Mouse (Mus musculus): Measurements from ENCODE around the gene Zpbp2. TPM values are rescaled to one million over a fixed set of nuclear protein-coding genes. Genes with fewer than 3 reads are reported as not detected.
A peak's percentile ranks its signal among the peaks of the same experiment; 100 is the strongest.
"Not testable (repeated sequence)": the region's sequence is repeated elsewhere in the genome, so short reads cannot be mapped to it uniquely, and the experiment has no call there.

The Zpbp2 gene
- polyA plus RNA-seq, 1 experiment: not detected

DNA sequence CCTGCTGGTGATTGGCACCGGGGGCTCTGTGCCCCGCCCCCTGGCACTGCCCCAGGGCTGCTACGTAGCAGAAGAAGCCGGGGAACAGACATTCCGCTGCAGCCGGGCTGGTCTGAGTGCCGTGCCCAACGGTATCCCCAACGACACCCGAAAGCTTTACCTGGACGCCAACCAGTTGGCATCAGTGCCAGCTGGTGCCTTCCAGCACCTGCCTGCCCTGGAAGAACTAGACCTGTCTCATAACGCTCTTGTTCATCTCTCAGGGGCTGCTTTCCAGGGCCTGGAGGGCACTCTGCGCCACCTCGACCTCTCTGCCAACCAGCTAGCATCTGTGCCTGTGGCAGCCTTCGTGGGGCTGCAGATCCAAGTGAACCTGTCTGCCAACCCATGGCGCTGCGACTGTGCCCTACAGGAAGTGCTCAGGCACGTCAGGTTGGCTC, 48.0 kb downstream of the Zpbp2 start:
- H3K4me1 ChIP-seq (ENCODE audit: control insufficient read depth, insufficient read depth, insufficient read length, low read length): peaks cover 7% of the 10 kb centered on the region
- TF ChIP-seq CTCF (IDR thresholded peaks at IDR 0.05; ENCODE audit: extremely low read depth, insufficient read length, insufficient replicate concordance, low read depth, low read length) (no peak), POLR2A (IDR thresholded peaks at IDR 0.05; ENCODE audit: low read depth, low read length) (no peak)
- H3K27ac ChIP-seq (ENCODE audit: insufficient read depth, low read depth, low read length): no peak overlapping the region
- H3K27me3 ChIP-seq (ENCODE audit: control insufficient read depth, insufficient read depth, low read length): peaks cover 11% of the 10 kb centered on the region
- no peak overlapping the region for H3K4me3 ChIP-seq (ENCODE audit: low read depth, low read length)
- WGBS: 43% methylated on average over 18 of the region's 18 CpGs
- no peaks in the 10 kb centered on the region for H3K36me3 ChIP-seq (ENCODE audit: control insufficient read depth, insufficient read depth, low read length)

DNA sequence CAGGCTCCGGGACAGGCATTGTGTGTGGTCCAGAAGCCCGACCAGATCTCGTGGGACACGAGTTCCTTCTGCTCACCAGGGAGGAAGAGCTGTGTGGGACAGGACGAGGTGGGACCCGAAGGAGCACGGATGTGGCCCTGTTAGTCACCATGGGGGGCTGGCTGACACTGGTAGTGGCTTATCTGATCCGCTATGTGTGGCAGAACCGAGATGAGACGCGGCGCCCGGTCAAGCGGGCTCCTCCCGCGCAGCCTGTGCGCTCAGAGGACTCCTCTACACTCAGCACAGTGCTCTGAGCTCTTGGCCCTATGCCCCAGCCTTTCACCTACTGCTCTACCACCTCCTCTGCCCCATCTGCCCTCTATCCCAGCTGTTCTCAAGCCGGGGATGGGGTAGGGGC, 48.4 kb downstream of the Zpbp2 start:
- Histone ChIP-seq H3K27me3 (ENCODE audit: control insufficient read depth, insufficient read depth, low read length) (peaks cover 11% of the 10 kb centered on the region), H3K27ac (ENCODE audit: insufficient read depth, low read depth, low read length) (no peak overlapping the region), H3K36me3 (ENCODE audit: control insufficient read depth, insufficient read depth, low read length) (no peaks in the 10 kb centered on the region), H3K4me3 (ENCODE audit: low read depth, low read length) (no peak overlapping the region), H3K4me1 (ENCODE audit: control insufficient read depth, insufficient read depth, insufficient read length, low read length) (peaks cover 7% of the 10 kb centered on the region)
- TF ChIP-seq CTCF (IDR thresholded peaks at IDR 0.05; ENCODE audit: extremely low read depth, insufficient read length, insufficient replicate concordance, low read depth, low read length) (no peak), POLR2A (IDR thresholded peaks at IDR 0.05; ENCODE audit: low read depth, low read length) (no peak)
- WGBS: 27% methylated on average over 18 of the region's 18 CpGs

- WGBS: 5% methylated on average over 20 of the region's 20 CpGs
- TF ChIP-seq POLR2A (IDR thresholded peaks at IDR 0.05; ENCODE audit: low read depth, low read length): no peak
- TF ChIP-seq CTCF (IDR thresholded peaks at IDR 0.05; ENCODE audit: extremely low read depth, insufficient read length, insufficient replicate concordance, low read depth, low read length): no peak
- peak overlapping the region; percentile 48 for H3K4me3 ChIP-seq (ENCODE audit: low read depth, low read length)
These were observed 51.3 kb downstream of the Zpbp2 start for GRCm38 (mm10) chr11:98602090-98602690.

GRCm38 (mm10) chr11:98603953-98604352, 53.1 kb downstream of the Zpbp2 start:
- H3K27me3 ChIP-seq (ENCODE audit: control insufficient read depth, insufficient read depth, low read length): peaks cover 9% of the 10 kb centered on the region
- 72% methylated on average over 2 of the region's 2 CpGs for WGBS
- H3K4me1 ChIP-seq (ENCODE audit: control insufficient read depth, insufficient read depth, insufficient read length, low read length): peaks cover 7% of the 10 kb centered on the region
- no peaks in the 10 kb centered on the region for H3K36me3 ChIP-seq (ENCODE audit: control insufficient read depth, insufficient read depth, low read length)
- H3K27ac ChIP-seq (ENCODE audit: insufficient read depth, low read depth, low read length): no peak overlapping the region
- H3K4me3 ChIP-seq (ENCODE audit: low read depth, low read length): no peak overlapping the region
- TF ChIP-seq POLR2A (IDR thresholded peaks at IDR 0.05; ENCODE audit: low read depth, low read length) (no peak), CTCF (IDR thresholded peaks at IDR 0.05; ENCODE audit: extremely low read depth, insufficient read length, insufficient replicate concordance, low read depth, low read length) (no peak)

More at GRCm38 (mm10) chr11:98602090-98602690, 51.3 kb downstream of the Zpbp2 start:
- Histone ChIP-seq H3K4me1 (ENCODE audit: control insufficient read depth, insufficient read depth, insufficient read length, low read length) (peaks cover 7% of the 10 kb centered on the region), H3K27ac (ENCODE audit: insufficient read depth, low read depth, low read length) (no peak overlapping the region), H3K36me3 (ENCODE audit: control insufficient read depth, insufficient read depth, low read length) (no peaks in the 10 kb centered on the region), H3K27me3 (ENCODE audit: control insufficient read depth, insufficient read depth, low read length) (peaks cover 11% of the 10 kb centered on the region)

DNA sequence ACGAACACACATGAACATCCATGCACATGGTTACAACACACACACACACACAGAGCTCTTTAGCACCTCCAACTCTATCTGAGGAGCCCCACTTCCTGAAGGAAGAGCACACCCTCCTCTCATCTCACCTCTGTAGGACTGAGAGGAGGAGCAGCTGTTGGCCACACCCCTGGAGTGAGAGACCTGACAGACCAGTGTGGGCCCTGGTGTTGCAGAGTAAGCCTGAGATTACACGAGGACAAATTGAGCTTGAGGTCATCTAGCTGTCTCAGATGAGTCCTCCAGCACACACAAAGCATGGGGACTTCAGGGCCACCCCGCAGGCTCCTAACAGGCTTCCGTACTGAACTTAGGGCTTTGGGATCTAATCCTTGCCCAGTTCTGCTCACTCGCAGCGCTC, 54.0 kb downstream of the Zpbp2 start:
- not testable (repeated sequence) for H3K27me3 ChIP-seq (ENCODE audit: control insufficient read depth, insufficient read depth, low read length); H3K27ac ChIP-seq (ENCODE audit: insufficient read depth, low read depth, low read length); H3K4me1 ChIP-seq (ENCODE audit: control insufficient read depth, insufficient read depth, insufficient read length, low read length); H3K36me3 ChIP-seq (ENCODE audit: control insufficient read depth, insufficient read depth, low read length); H3K4me3 ChIP-seq (ENCODE audit: low read depth, low read length)
- whole genome bisulfite sequencing: 67% methylated on average over 6 of the region's 6 CpGs

DNA sequence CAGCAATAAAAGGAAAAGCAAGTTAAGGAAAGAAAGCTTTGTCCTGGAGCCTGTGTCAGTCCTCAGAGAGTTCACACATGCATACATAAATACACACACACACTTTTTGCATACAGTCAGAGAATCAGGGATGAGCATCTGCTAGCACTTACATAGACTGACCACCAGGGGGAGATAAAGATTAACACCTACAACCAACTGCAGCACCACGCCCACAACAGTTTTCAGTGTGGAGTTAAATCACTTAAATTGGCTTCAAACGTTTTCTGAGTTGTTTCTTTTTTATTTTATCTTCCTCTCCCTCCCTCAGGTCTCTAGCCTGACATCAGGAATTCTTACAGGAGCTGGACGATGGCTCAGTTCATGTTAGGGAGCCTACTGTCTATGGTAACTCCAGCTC, 55.9 kb downstream of the Zpbp2 start:
- Histone ChIP-seq H3K36me3 (ENCODE audit: control insufficient read depth, insufficient read depth, low read length) (no peaks in the 10 kb centered on the region), H3K4me1 (ENCODE audit: control insufficient read depth, insufficient read depth, insufficient read length, low read length) (peaks cover 7% of the 10 kb centered on the region), H3K27me3 (ENCODE audit: control insufficient read depth, insufficient read depth, low read length) (peaks cover 5% of the 10 kb centered on the region), H3K27ac (ENCODE audit: insufficient read depth, low read depth, low read length) (no peak overlapping the region), H3K4me3 (ENCODE audit: low read depth, low read length) (no peak overlapping the region)
- 11% methylated on average over 3 of the region's 3 CpGs for WGBS
- no peak for TF ChIP-seq POLR2A (IDR thresholded peaks at IDR 0.05; ENCODE audit: low read depth, low read length)
- TF ChIP-seq CTCF (IDR thresholded peaks at IDR 0.05; ENCODE audit: extremely low read depth, insufficient read length, insufficient replicate concordance, low read depth, low read length): no peak

Other genes starting within 250 kb of the Zpbp2 start
- 0.11 and 0.13 TPM in 2 replicates for gene Neurod2, start 221.4 kb upstream of the Zpbp2 start, polyA plus RNA-seq (2012; rRNA removed)
- 86.8 and 270 TPM in 2 replicates for gene Ppp1r1b, start 202.7 kb upstream of the Zpbp2 start, polyA plus RNA-seq (2012; rRNA removed)
- gene Stard3, start 192.7 kb upstream of the Zpbp2 start, polyA plus RNA-seq (2012; rRNA removed): 47.0 and 76.5 TPM in 2 replicates
- gene Tcap, start 167.3 kb upstream of the Zpbp2 start, polyA plus RNA-seq (2012; rRNA removed): 0.24 and 0.42 TPM in 2 replicates
- not detected in 2 replicates for gene Pnmt, start 164.6 kb upstream of the Zpbp2 start, polyA plus RNA-seq (2012; rRNA removed)
- gene Pgap3, start 150.6 kb upstream of the Zpbp2 start, polyA plus RNA-seq (2012; rRNA removed): 26.0 and 52.1 TPM in 2 replicates
- gene Erbb2, start 138.6 kb upstream of the Zpbp2 start, polyA plus RNA-seq (2012; rRNA removed): 40.2 and 105 TPM in 2 replicates
- 17.2 and 37.7 TPM in 2 replicates for gene Mien1, start 112.1 kb upstream of the Zpbp2 start, polyA plus RNA-seq (2012; rRNA removed)
- gene Grb7, start 104.7 kb upstream of the Zpbp2 start, polyA plus RNA-seq (2012; rRNA removed): 33.0 and 137 TPM in 2 replicates
- gene Ikzf3, start 5.1 kb upstream of the Zpbp2 start, polyA plus RNA-seq (2012; rRNA removed): 6.6 and 9.7 TPM in 2 replicates
- gene Ormdl3, start 36.3 kb downstream of the Zpbp2 start, polyA plus RNA-seq (2012; rRNA removed): 46.3 and 105 TPM in 2 replicates
- not detected in 2 replicates for gene Lrrc3c, start 47.2 kb downstream of the Zpbp2 start, polyA plus RNA-seq (2012; rRNA removed)
- not detected in 2 replicates for gene Gm12355, start 74.6 kb downstream of the Zpbp2 start, polyA plus RNA-seq (2012; rRNA removed)
- not detected in 2 replicates for gene Gsdma3, start 75.3 kb downstream of the Zpbp2 start, polyA plus RNA-seq (2012; rRNA removed)
- gene Gsdma2, start 95.7 kb downstream of the Zpbp2 start, polyA plus RNA-seq (2012; rRNA removed): 0.49 and 75.8 TPM in 2 replicates
- gene Gsdma, start 113.3 kb downstream of the Zpbp2 start, polyA plus RNA-seq (2012; rRNA removed): 0.25 and 0.41 TPM in 2 replicates
- 86.4 and 139 TPM in 2 replicates for gene Psmd3, start 131.5 kb downstream of the Zpbp2 start, polyA plus RNA-seq (2012; rRNA removed)
- gene Csf3, start 150.2 kb downstream of the Zpbp2 start, polyA plus RNA-seq (2012; rRNA removed): 0.10 TPM in 1 of 2 replicates, not detected in the other
- 23.8 and 49.5 TPM in 2 replicates for gene Med24, start 178.3 kb downstream of the Zpbp2 start, polyA plus RNA-seq (2012; rRNA removed)
- gene Thra, start 189.5 kb downstream of the Zpbp2 start, polyA plus RNA-seq (2012; rRNA removed): 46.5 and 128 TPM in 2 replicates
- 59.8 and 206 TPM in 2 replicates for gene Nr1d1, start 224.2 kb downstream of the Zpbp2 start, polyA plus RNA-seq (2012; rRNA removed)
- gene Msl1, start 244.4 kb downstream of the Zpbp2 start, polyA plus RNA-seq (2012; rRNA removed): 19.8 and 38.5 TPM in 2 replicates

Data from small intestine, adult 2 months (tissue).